Mouse (Mus musculus): Measurements from ENCODE around the gene Vamp2. TPM values are rescaled to one million over a fixed set of nuclear protein-coding genes. Genes with fewer than 3 reads are reported as not detected.
A peak's percentile ranks its signal among the peaks of the same experiment; 100 is the strongest.
"Not testable (repeated sequence)": the region's sequence is repeated elsewhere in the genome, so short reads cannot be mapped to it uniquely, and the experiment has no call there.

Gene Vamp2
- total and polyA plus RNA-seq, 2 experiments from 2014 or later = 25.2 to 59.2 TPM

- ATAC-seq (ENCODE audit: insufficient read depth, low read depth) (no peak), DNase-seq (ENCODE audit: low spot score) (no peak)
- Histone ChIP-seq H3K4me3 (ENCODE audit: low read depth, low read length) (0 out of 2 replicates have a peak overlapping the region, but pooled peaks have one; percentile 93), H3K36me3 (replicated peaks; ENCODE audit: control insufficient read depth, insufficient read depth, low read length) (peaks cover 30% of the 10 kb centered on the region), H3K27ac (ENCODE audit: low read depth) (no peak overlapping the region), H3K9me3 (replicated peaks; ENCODE audit: control insufficient read depth, low read length) (no peaks in the 10 kb centered on the region), H3K27me3 (ENCODE audit: control insufficient read depth, insufficient read depth, low read length) (no peaks in the 10 kb centered on the region), H3K4me1 (ENCODE audit: control insufficient read depth, insufficient read depth) (peaks cover 18% of the 10 kb centered on the region), H3K4me2 (ENCODE audit: low read depth, low read length) (peak overlapping the region; percentile 89), H3K9ac (replicated peaks; ENCODE audit: low read depth, low read length) (peak overlapping the region; percentile 97; the same call in 1 of the 2 replicates)
- 52% methylated on average over 6 of the region's 6 CpGs for WGBS
- TF ChIP-seq EP300 (IDR thresholded peaks at IDR 0.05; ENCODE audit: low read depth) (no peak), CTCF (IDR thresholded peaks at IDR 0.05; ENCODE audit: low read depth) (no peak)
Measured at GRCm38 (mm10) chr11:69090367-69090766, 2.1 kb downstream of the Vamp2 start.

- 56% methylated on average over 7 of the region's 7 CpGs for WGBS
- H3K9me3 ChIP-seq (replicated peaks; ENCODE audit: control insufficient read depth, low read length) = no peaks in the 10 kb centered on the region
- peaks cover 30% of the 10 kb centered on the region for H3K36me3 ChIP-seq (replicated peaks; ENCODE audit: control insufficient read depth, insufficient read depth, low read length)
- H3K4me2 ChIP-seq (ENCODE audit: low read depth, low read length) = no peak overlapping the region
- DNase-seq (ENCODE audit: low spot score) = no peak
- H3K4me1 ChIP-seq (ENCODE audit: control insufficient read depth, insufficient read depth) = peaks cover 18% of the 10 kb centered on the region
- H3K9ac ChIP-seq (replicated peaks; ENCODE audit: low read depth, low read length) = no peak overlapping the region
- ATAC-seq (ENCODE audit: insufficient read depth, low read depth) = no peak
- TF ChIP-seq EP300 (IDR thresholded peaks at IDR 0.05; ENCODE audit: low read depth) (0 out of 2 replicates have a peak, but pooled peaks have one; percentile 9), CTCF (IDR thresholded peaks at IDR 0.05; ENCODE audit: low read depth) (no peak)
- H3K27me3 ChIP-seq (ENCODE audit: control insufficient read depth, insufficient read depth, low read length) = no peaks in the 10 kb centered on the region
- no peak overlapping the region for H3K4me3 ChIP-seq (ENCODE audit: low read depth, low read length)
- H3K27ac ChIP-seq (ENCODE audit: low read depth) = peak overlapping the region; percentile 76
Measured at GRCm38 (mm10) chr11:69091566-69092385, 3.5 kb downstream of the Vamp2 start.

- Histone ChIP-seq H3K9me3 (replicated peaks; ENCODE audit: control insufficient read depth, low read length) (no peaks in the 10 kb centered on the region), H3K9ac (replicated peaks; ENCODE audit: low read depth, low read length) (no peak overlapping the region), H3K27me3 (ENCODE audit: control insufficient read depth, insufficient read depth, low read length) (no peaks in the 10 kb centered on the region), H3K4me2 (ENCODE audit: low read depth, low read length) (no peak overlapping the region), H3K4me1 (ENCODE audit: control insufficient read depth, insufficient read depth) (peaks cover 14% of the 10 kb centered on the region), H3K27ac (ENCODE audit: low read depth) (peak overlapping the region; percentile 76), H3K4me3 (ENCODE audit: low read depth, low read length) (no peak overlapping the region), H3K36me3 (replicated peaks; ENCODE audit: control insufficient read depth, insufficient read depth, low read length) (peaks cover 30% of the 10 kb centered on the region)
- TF ChIP-seq EP300 (IDR thresholded peaks at IDR 0.05; ENCODE audit: low read depth) (no peak), CTCF (IDR thresholded peaks at IDR 0.05; ENCODE audit: low read depth) (peak; percentile 70)
- ATAC-seq (ENCODE audit: insufficient read depth, low read depth) (no peak), DNase-seq (ENCODE audit: low spot score) (peak; percentile 69)
- WGBS = 1% methylated on average over 3 of the region's 3 CpGs
Measured at GRCm38 (mm10) chr11:69092386-69092751, 4.1 kb downstream of the Vamp2 start.

GRCm38 (mm10) chr11:69092871-69093270 is 4.6 kb downstream of the Vamp2 start:
- H3K4me1 ChIP-seq (ENCODE audit: control insufficient read depth, insufficient read depth) = peaks cover 11% of the 10 kb centered on the region
- H3K4me3 ChIP-seq (ENCODE audit: low read depth, low read length) = no peak overlapping the region
- no peak overlapping the region for H3K9ac ChIP-seq (replicated peaks; ENCODE audit: low read depth, low read length)
- no peak for DNase-seq (ENCODE audit: low spot score)
- no peak for TF ChIP-seq EP300 (IDR thresholded peaks at IDR 0.05; ENCODE audit: low read depth)
- TF ChIP-seq CTCF (IDR thresholded peaks at IDR 0.05; ENCODE audit: low read depth) = peak; percentile 17; the same call in 1 of the 2 replicates
- no peak for ATAC-seq (ENCODE audit: insufficient read depth, low read depth)
- WGBS = 80% methylated on average over 4 of the region's 4 CpGs
- no peaks in the 10 kb centered on the region for H3K27me3 ChIP-seq (ENCODE audit: control insufficient read depth, insufficient read depth, low read length)
- H3K4me2 ChIP-seq (ENCODE audit: low read depth, low read length) = no peak overlapping the region
- H3K36me3 ChIP-seq (replicated peaks; ENCODE audit: control insufficient read depth, insufficient read depth, low read length) = peaks cover 30% of the 10 kb centered on the region
- no peaks in the 10 kb centered on the region for H3K9me3 ChIP-seq (replicated peaks; ENCODE audit: control insufficient read depth, low read length)
- H3K27ac ChIP-seq (ENCODE audit: low read depth) = peak overlapping the region; percentile 60

- not testable (repeated sequence) for H3K9me3 ChIP-seq (replicated peaks; ENCODE audit: control insufficient read depth, low read length); H3K4me2 ChIP-seq (ENCODE audit: low read depth, low read length); H3K4me3 ChIP-seq (ENCODE audit: low read depth, low read length); ATAC-seq (ENCODE audit: insufficient read depth, low read depth); DNase-seq (ENCODE audit: low spot score); H3K27me3 ChIP-seq (ENCODE audit: control insufficient read depth, insufficient read depth, low read length)
- peaks cover 30% of the 10 kb centered on the region for H3K36me3 ChIP-seq (replicated peaks; ENCODE audit: control insufficient read depth, insufficient read depth, low read length)
- WGBS = 87% methylated on average over 7 of the region's 7 CpGs
- peak overlapping the region; percentile 34; the same call in 1 of the 2 replicates for H3K9ac ChIP-seq (replicated peaks; ENCODE audit: low read depth, low read length)
- peak overlapping the region; percentile 96 for H3K27ac ChIP-seq (ENCODE audit: low read depth)
- H3K4me1 ChIP-seq (ENCODE audit: control insufficient read depth, insufficient read depth) = peaks cover 18% of the 10 kb centered on the region
Measured at GRCm38 (mm10) chr11:69093856-69094255, 5.6 kb downstream of the Vamp2 start.
